Mouse (Mus musculus) megakaryocyte, embryonic 14.5 days (primary cell): ENCODE data around the gene Nxpe5.

Experiments used
- FLI1 ChIP-seq: IDR thresholded peaks from 2 replicates; pipeline ENCODE4 v1.6.1; 2012; ENCODE audit warnings: low read length, inconsistent platforms, mixed read lengths
- GATA1 ChIP-seq: IDR thresholded peaks from 3 replicates; pipeline ENCODE4 v1.6.1; 2012; ENCODE audit warnings: mixed read lengths, low read length, inconsistent platforms, borderline replicate concordance

- TF ChIP-seq FLI1 (no peak), GATA1 (no peak)
Measured at GRCm38 (mm10) chr5:138253061-138253460, 27.4 kb downstream of the Nxpe5 start.
